Mouse (Mus musculus): ENCODE measurements at regions not wholly inside any gene's neighbourhood (a gene's known extent, or its start where the extent isn't known, plus 50 kb on each side); places are given as distances from the start of the nearest gene placed in this dataset.

DNA sequence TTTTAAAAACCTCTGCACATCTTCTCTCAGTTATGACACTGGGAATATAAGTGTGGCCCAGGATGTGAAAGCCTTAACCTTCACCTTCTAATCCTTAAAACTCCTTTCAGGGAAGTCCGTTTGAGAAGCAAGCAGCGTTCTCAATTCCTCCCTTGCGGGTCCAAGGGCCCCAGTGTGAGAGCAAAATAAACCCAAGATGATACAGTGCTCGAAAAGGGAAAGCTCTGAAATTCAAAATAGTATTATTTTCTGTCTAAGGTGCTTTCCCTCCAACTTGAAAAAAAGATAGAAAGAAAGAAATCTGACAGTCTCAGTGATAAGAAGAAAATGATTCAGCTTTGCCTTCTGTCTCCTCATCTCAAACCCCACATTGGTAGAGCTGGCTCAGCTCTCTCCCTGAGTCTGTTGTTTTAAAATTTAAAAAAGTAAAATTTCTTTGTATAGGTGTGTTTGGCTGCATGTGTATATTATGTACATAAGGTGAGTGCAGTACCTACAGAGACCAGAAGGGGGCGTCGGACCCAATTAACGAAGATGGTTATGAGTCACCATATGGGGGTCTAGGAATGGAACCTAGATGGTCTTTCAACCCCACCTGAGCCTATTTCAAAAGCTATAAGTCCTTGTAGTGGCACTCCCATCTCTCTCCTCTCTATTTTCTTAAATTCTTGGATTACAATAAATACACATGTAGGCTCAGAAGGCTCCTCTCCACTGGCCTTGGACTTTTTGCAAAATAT lies 222.3 kb upstream of the Spdye4c start:
- no peak for DNase-seq

DNA sequence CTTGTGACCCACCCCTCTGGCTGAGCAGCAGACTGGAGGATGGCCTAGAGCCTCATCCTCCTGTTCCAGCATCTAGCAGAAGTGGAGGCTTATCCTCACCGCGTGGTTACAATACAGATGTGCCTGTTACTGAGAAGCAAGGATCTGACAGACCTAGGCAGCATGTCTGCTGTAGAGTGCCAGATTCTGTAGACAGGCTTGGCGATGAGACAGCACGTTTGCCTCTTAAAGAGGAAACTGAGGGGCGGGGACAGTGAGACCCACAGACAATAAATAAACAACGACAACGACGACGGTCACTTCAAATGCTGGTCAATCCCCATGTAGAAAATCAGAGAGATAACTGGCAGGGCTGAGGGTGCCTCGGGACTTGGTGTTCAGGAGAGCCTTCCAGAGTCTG lies 220.2 kb upstream of the Spdye4c start:
- DNase-seq = no peak

DNA sequence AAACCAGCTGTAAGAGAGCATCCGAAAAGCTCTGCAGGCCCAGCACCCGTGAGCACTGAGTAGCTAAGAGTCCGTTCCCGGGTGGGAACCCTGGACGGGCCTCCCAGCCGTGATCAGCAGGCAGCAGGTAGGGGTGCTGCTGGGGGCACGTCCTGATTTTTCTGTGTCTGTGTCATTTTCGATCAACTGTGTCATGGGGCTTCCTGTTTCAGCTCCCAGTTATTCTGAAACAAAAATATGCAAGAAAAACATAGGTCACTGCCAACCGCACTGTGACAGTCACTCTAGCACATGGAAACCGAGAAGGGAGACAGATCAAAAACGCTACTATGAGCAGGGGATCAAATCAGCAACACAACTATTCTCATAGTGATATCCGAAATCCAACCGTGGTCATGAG lies 218.8 kb upstream of the Spdye4c start:
- DNase-seq = no peak

DNA sequence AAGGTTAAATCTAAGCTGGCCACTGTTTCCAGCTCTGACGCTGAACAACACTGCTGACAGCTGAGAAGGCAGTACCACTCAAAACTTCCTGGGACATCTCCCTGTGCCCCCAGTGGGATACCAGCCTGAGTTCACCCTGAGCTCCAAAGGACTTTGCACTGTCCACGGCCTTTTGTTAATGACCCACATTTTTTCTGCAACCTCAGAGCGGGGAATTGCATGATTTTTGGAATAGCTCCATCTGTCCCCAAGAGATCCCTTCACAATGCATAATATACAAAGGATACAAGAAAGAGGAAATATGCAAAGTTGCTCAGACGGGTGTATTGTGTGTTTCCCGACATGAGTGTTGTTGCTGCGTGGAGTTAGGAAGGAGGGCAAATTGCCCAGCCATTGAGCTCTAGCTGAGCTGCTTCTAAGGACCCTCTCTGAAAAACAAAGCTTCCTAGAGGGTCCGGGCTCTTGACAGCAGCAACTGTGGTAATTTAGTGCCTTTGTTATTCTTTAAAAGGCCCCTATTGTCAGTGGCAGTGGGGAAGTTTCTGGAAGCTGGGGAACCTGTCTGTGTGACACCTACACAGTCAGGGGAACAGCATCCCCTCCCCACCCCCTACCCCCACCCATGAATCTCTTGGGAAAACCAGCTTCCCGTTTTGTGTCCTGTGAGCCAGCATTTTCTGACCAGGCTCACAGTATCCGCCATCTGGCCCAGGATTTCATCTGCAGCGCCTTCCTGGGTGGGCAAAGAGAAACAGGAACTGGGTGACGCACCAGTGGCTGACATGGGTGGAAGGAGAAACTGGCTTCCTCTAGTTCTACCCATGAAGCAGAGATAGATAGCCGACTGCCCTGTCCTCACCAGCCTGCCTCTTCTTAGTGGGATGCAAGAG lies 217.4 kb upstream of the Spdye4c start:
- peak; percentile 44 to 78 for DNase-seq

GRCm38 (mm10) chr2:128374253-128374566 lies 216.8 kb upstream of the Spdye4c start:
- DNase-seq = no peak

DNA sequence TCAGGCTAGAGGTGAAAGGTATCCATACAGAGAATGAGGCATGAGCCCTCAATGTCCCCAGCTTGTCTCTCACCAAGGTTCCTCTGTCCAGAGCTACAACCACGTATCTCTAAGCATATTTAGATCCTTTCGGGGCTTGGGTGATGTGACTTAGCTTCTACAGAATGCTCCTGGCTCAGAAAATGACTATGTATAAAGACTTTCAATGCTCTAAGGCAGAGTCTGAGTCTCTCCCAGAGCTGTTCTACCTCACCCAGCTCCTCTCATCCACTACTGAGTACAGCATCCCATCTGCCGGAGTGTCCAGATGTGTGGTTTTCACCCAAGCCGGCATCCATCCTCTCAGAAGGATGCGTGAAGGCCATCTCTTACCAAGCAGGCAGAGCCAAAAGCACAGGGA lies 216.1 kb upstream of the Spdye4c start:
- DNase-seq = no peak

DNA sequence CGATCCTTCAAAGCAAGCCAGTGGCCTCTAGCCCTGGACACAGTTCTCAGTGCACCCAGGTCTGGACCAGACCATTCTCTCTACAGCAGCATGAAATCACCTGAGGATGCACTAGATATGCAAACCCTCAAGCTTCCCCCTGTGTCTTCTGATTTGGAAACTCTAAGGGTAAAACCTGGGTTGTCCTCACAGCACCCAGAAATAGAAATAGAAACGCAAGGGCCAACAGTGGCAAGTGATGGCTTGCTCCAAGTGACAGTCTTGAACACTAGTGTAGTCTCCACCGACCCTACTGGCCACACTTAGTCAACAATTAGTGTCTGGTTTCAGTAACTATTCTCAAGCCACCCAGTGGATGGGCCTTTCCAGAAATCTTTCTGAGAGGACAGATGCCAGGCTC lies 215.2 kb upstream of the Spdye4c start:
- no peak for DNase-seq

DNA sequence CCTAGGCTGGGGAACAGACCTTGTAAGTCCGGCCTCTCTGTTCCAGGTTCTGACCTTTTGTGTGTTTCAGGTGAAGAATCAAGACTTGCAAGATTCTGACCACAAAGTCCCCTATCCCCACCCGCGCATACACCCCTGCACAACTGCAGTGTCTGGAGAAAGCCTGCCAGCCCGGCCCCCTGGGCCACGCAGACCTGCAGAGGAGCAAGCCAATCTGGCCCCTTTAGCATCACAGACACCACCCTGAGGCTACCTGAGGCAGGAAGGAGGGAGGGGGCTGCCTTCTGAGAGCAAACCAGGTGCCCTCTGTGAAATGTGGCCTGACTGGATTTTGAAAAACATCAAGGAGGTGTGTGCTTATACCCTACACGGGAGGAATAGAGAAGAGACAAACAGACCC lies 213.8 kb upstream of the Spdye4c start:
- no peak for DNase-seq

DNA sequence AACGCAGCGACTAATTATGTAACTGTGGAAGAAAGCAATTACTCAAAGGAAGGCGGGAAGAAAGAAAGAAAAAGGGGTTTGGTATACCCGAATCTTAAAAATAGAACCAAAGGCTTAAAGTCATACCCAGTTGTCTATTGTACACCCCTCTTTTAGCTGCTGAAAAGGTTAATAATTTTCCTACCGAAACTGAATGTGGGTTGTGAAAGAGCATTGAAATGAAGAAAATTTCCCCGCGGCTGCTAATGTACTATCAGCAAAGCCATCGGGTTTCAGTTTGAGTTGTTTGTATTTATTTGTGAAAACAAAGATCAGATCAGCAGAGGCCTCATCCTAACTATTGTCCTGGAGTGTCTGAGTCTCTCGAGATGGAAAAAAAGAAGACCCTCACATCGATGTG lies 213.3 kb upstream of the Spdye4c start:
- no peak for DNase-seq

DNA sequence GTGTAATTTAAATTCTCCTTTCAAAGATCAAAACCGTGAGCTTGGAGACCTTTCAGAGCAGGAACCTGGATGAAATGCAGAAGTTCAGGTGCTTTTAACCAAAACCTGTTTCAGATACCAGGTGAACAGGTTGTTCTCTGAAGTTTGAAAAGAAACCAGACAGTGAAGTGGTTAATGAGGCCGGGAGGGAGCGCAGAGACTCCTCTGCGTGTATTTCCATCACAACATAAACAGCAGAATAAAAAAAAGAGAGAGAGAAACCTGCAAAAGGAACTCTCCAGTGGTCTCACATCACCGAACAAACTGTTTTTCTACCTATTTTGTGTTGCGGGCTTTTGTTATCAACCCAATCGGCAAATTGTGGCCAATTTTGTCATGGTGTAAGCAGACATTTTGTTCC lies 212.6 kb upstream of the Spdye4c start:
- no peak for DNase-seq

- no peak for DNase-seq
Measured at GRCm38 (mm10) chr2:128379151-128379550, 211.9 kb upstream of the Spdye4c start.

- DNase-seq = no peak
Measured at GRCm38 (mm10) chr2:128379554-128379953, 211.5 kb upstream of the Spdye4c start.

DNA sequence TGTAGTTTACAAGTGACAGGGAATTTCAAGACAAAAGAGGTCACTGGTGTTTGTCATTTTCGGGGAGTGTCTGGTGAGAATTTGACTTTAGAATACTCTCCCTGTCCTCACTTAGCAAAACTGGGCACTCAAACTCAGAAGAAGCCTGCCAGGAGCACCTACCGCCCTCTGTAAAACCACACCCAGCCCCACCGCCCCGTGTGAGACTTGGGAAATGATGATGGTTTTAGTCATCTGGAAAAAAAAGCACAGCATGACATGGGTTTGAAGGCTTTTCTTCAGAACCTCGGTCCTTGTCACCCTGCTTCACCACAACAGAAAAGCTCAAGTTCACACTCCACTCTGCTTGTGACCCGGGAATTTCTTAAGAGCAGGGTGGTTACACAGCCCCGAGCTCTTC lies 210.4 kb upstream of the Spdye4c start:
- no peak for DNase-seq

- DNase-seq = no peak
Measured at GRCm38 (mm10) chr2:128381684-128382205, 209.3 kb upstream of the Spdye4c start.

- no peak for DNase-seq
Measured at GRCm38 (mm10) chr2:128382473-128382872, 208.5 kb upstream of the Spdye4c start.

DNA sequence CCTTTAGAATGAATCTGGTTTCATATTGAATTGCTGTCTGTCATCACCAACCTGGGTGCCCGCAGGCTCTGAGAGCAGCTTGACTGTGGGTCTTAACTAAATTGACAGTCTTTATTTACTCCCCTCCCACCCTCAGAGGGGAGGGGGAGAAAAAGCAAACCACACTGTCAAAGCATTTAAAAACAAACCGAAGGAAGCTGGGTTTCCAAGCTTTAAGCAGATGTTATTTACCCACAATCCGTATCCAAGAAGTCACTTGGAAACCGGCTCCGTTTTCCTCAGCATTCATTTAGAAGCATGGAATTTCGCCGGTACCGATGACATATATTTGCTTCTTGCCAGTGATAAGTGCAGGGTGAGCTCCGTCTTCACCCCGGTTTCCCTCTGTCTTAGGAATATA lies 206.4 kb upstream of the Spdye4c start:
- no peak for DNase-seq

DNA sequence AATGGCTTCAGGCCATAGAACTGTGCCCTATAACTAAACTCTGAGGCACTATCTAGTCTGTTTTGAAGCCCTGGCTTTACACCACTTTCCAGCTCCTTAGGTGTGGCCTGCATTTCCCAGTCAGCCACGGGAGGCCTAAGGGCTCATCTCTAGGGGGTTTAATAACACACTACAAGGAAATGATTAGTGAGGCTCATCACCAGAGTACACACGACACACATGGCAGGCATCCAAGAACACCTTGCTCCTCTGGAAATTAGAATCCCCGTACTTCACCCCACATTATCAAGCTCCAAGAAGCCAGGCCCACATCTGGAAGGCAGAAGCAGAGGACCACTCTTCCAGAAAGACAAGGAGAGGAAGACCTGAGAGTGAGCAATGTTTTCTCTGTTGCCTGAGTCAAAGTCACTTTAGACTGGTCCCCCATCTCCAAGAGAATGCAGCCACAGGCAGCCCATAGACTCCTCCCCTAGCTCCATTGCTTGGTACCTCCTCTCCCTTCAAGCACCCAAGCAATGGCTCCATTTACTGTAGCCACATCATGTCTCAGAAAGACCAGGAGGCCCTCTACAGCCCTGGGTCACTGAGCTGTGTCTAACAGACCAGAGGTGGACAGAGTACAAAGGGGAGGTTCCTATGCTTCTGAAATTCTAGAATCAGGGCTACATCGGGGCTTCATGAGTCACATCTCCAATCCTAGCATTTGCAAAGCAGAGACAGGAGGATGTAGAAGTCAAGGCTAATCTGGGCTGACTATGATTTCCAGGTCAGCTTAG lies 204.0 kb upstream of the Spdye4c start:
- DNase-seq = no peak

GRCm38 (mm10) chr2:128387851-128388471 lies 203.0 kb upstream of the Spdye4c start:
- no peak for DNase-seq

DNA sequence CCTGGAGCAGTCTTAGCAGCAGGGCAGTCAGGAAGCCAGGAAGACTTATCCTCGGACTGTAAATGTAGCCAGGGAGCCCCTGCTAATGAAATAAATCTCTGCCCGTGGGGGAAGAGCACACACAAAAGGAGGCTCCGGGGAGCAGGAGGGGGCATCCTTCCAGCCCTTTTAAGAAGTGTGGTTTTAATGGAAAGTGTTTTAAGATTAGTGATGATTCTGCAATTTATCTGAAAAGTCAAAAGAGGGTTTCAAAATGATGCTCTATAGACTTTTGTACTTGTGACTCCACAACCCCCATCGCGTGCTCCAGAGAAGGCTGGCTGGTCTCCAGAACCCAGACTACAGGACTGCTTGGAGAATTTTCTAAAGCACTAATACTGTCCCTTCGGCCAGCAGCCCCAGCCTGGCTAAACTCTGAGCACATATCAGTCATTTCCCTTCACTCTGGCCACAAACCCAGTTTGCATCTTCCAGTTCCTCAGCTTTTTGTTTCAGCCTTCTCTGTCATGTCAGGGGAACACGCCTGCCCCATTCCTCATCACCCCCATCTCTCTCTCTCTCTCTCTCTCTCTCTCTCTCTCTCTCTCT lies 202.0 kb upstream of the Spdye4c start:
- DNase-seq = peak in 1 of 2 experiments; percentile 34

DNA sequence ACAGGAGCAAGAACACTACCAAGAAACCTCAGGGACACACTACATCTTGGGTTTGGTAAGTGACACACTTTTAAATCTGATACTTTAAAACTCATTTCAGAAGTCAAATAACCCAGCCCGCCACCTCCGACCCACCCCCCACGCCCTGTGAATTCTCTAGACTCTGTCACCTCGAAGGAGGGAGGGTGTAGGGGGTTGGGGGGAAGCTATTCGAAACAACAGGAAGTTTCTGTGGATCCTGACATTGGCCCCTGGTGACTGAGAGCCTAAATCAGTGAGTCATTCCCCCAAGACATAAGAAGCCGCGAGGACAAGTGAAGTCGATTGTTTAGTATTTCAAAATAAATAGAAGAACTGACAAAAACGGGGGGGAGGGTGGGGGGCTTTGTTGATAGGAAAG lies 198.7 kb upstream of the Spdye4c start:
- peak in 1 of 2 experiments; percentile 33 for DNase-seq

- no peak for DNase-seq
Measured at GRCm38 (mm10) chr2:128393401-128393800, 197.6 kb upstream of the Spdye4c start.

DNA sequence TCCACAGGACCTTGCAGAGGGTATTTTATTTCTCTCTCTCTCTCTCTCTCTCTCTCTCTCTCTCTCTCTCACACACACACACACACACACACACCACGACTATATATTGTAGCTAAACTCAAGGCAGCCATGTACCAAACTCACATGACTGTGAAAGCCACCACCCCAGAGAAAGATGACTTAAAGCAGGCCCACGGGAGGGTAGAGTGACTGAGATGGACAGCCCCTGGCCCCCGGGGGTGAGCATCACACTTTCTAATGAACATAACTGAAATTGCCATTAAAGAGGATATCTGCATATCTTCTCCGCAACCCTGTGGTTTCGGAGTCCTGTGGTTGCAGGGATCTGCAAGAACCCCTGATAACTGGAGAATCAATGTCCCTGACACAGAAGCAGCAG lies 197.1 kb upstream of the Spdye4c start:
- no peak for DNase-seq

Data from heart, adult 18-20 months (tissue).